Mouse (Mus musculus) heart, postnatal 0 days (tissue): ENCODE measurements around the gene Kcne3. TPM values are rescaled to one million over a fixed set of nuclear protein-coding genes. Genes with fewer than 3 reads are reported as not detected.
A peak's percentile ranks its signal among the peaks of the same experiment; 100 is the strongest.

Experiments
- ATAC-seq: fragments of 200-750 bp; cut with Nextera tagmentation; 2 replicates; pipeline ENCODE4 v1.8.0; 2017; ENCODE audit warnings: low read depth, moderate number of reproducible peaks, moderate library complexity; ENCODE audit not compliant: insufficient read depth
- DNase-seq: peaks from one replicate; pipeline ENCODE4 v3.0.0-alpha.2; 2016; ENCODE audit warnings: low spot score
- H3K27ac ChIP-seq: fragments of 300-500 bp; sonication (generic); 2 replicates; pipeline ENCODE4 v1.5.1; 2014; ENCODE audit warnings: low read depth, mild to moderate bottlenecking
- H3K27me3 ChIP-seq: fragments of 300-500 bp; sonication (generic); 2 replicates; pipeline ENCODE4 v1.6.1; 2014; ENCODE audit warnings: low read length, mixed read lengths; ENCODE audit not compliant: control insufficient read depth, insufficient read depth
- H3K36me3 ChIP-seq: fragments of 300-500 bp; sonication (generic); replicated peaks from 2 replicates; pipeline ENCODE4 v1.6.1; 2014; ENCODE audit warnings: low read length, mixed read lengths; ENCODE audit not compliant: control insufficient read depth, insufficient read depth
- H3K4me1 ChIP-seq: fragments of 300-500 bp; sonication (generic); 2 replicates; pipeline ENCODE4 v1.6.1; 2014; ENCODE audit warnings: antibody characterized with exemption; ENCODE audit not compliant: control insufficient read depth, insufficient read depth
- H3K4me2 ChIP-seq: fragments of 300-500 bp; sonication (generic); 2 replicates; pipeline ENCODE4 v1.6.1; 2014; ENCODE audit warnings: low read depth, mild to moderate bottlenecking, low read length, moderate library complexity
- H3K4me3 ChIP-seq: fragments of 300-500 bp; sonication (generic); 2 replicates; pipeline ENCODE4 v1.5.1; 2014; ENCODE audit warnings: low read depth, low read length
- H3K9ac ChIP-seq: fragments of 300-500 bp; sonication (generic); replicated peaks from 2 replicates; pipeline ENCODE4 v1.6.1; 2014; ENCODE audit warnings: low read depth, low read length, mixed read lengths
- H3K9me3 ChIP-seq: fragments of 300-500 bp; sonication (generic); replicated peaks from 2 replicates; pipeline ENCODE4 v1.6.1; 2016; ENCODE audit warnings: low read length; ENCODE audit not compliant: control insufficient read depth
- CTCF ChIP-seq: IDR thresholded peaks from 2 replicates; pipeline ENCODE4 v1.5.1; 2016; ENCODE audit warnings: antibody characterized with exemption, control low read depth, low read depth
- EP300 ChIP-seq: IDR thresholded peaks from 2 replicates; pipeline ENCODE4 v1.6.1; 2016; ENCODE audit warnings: antibody characterized with exemption, low read depth
- WGBS: fragments of 180-500 bp; shearing (Covaris S2); extraction: QIAGEN DNeasy Blood & Tissue Kit; methylation state at CpG from one replicate; pipeline ENCODE4 v1.1.7; 2014; 5-methylcytosine and 5-hydroxymethylcytosine counted together
- polyA plus RNA-seq: library from polyadenylated mRNA; unstranded; fragments of >200 nt; fragmentation: Nextera tagmentation; extraction: Ambion mirVana; gene quantifications from 2 replicates; pipeline ENCODE4 v1.2.1, GENCODE M21; 2015
- total RNA-seq: library from RNA; depleted of rRNA; stranded (reverse); fragments of >200 nt; gene quantifications from 2 replicates; pipeline ENCODE4 v1.2.3, GENCODE M21; 2014; ENCODE audit warnings: low replicate concordance

Gene Kcne3
- total and polyA plus RNA-seq, 2 experiments from 2014 or later = 0.99 to 3.3 TPM

- ATAC-seq = peak; percentile 67
- Histone ChIP-seq H3K4me2 (peak overlapping the region; percentile 70), H3K9ac (0 out of 2 replicates have a peak overlapping the region, but pooled peaks have one; percentile 0), H3K4me1 (peaks cover 10% of the 10 kb centered on the region), H3K27me3 (peaks cover 35% of the 10 kb centered on the region), H3K9me3 (no peaks in the 10 kb centered on the region), H3K4me3 (peak overlapping the region; percentile 50), H3K27ac (no peak overlapping the region), H3K36me3 (no peaks in the 10 kb centered on the region)
- no peak for TF ChIP-seq EP300
- no peak for TF ChIP-seq CTCF
- WGBS = 6% methylated on average over 30 of the region's 30 CpGs
- peak; percentile 28 for DNase-seq
Observed at GRCm38 (mm10) chr7:100178016-100178890, 2.0 kb downstream of the Kcne3 start.

GRCm38 (mm10) chr7:100178891-100179233 is 2.6 kb downstream of the Kcne3 start:
- Histone ChIP-seq H3K4me2 (peak overlapping the region; percentile 70), H3K36me3 (no peaks in the 10 kb centered on the region), H3K27ac (no peak overlapping the region), H3K4me1 (peaks cover 10% of the 10 kb centered on the region), H3K27me3 (peaks cover 35% of the 10 kb centered on the region), H3K4me3 (peak overlapping the region; percentile 50), H3K9ac (0 out of 2 replicates have a peak overlapping the region, but pooled peaks have one; percentile 0), H3K9me3 (no peaks in the 10 kb centered on the region)
- DNase-seq = no peak
- under 1% methylated on average over 15 of the region's 15 CpGs for WGBS
- TF ChIP-seq CTCF = no peak
- ATAC-seq = no peak; the same call in 1 of the 2 replicates

DNA sequence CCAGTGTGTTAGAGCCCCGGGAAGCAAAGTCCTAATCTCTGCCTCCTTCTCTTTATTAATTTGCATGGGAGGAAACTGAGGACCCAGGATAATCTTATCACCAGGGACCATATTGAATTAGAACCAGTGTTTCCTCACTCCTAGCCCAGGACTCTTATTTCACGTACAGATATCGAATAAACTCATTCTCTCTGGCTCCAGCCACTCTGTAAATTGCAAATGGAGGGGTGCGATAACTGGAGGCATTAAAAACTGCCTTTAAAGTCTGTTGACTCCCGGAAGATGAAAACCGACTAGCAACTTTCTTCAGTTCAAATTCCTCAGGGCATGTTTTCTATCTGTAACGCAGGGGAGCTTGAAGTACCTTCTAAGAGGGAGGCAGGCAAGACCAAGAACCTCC is 3.1 kb downstream of the Kcne3 start:
- Histone ChIP-seq H3K4me1 (peaks cover 10% of the 10 kb centered on the region), H3K27me3 (peaks cover 35% of the 10 kb centered on the region), H3K4me3 (peak overlapping the region; percentile 50), H3K9me3 (no peaks in the 10 kb centered on the region), H3K9ac (no peak overlapping the region), H3K27ac (no peak overlapping the region), H3K4me2 (peak overlapping the region; percentile 70), H3K36me3 (no peaks in the 10 kb centered on the region)
- TF ChIP-seq CTCF (no peak), EP300 (no peak)
- no peak for DNase-seq
- WGBS = 50% methylated on average over 7 of the region's 7 CpGs
- no peak for ATAC-seq

DNA sequence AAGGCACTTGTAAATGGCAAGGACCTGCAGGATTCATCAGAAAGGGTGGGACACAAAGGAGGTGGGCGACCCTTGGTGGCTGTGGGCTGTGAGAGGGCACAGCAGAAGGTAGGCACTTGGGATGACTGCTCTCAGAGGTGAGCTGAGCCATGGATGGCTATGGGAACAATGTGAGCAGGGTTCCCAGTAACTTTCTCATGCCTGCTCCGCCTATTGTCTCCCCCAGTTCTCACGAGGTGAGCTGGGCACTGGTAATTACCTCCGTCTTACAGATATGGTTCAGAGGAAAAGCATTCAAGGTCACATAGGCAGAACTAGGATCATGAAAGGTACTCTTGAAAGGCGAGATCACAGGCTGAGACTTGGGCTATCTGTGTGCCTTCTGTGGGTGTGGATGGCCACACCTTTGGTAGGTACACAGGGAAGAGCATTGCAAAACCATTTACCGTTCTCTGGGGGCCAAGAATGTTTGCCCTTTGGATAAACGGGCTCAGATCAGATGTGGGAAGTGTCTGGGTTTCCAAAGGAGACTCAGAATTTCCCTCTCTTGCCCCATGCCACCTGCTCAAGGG is 3.6 kb downstream of the Kcne3 start:
- Histone ChIP-seq H3K36me3 (no peaks in the 10 kb centered on the region), H3K9ac (no peak overlapping the region), H3K4me1 (peaks cover 10% of the 10 kb centered on the region), H3K4me2 (peak overlapping the region; percentile 70; the same call in 1 of the 2 replicates), H3K4me3 (no peak overlapping the region), H3K9me3 (no peaks in the 10 kb centered on the region), H3K27me3 (peaks cover 35% of the 10 kb centered on the region), H3K27ac (no peak overlapping the region)
- TF ChIP-seq CTCF = no peak
- TF ChIP-seq EP300 = no peak
- ATAC-seq (no peak), DNase-seq (no peak)
- 61% methylated on average over 7 of the region's 7 CpGs for WGBS

- ATAC-seq (no peak), DNase-seq (no peak)
- no peaks in the 10 kb centered on the region for H3K9me3 ChIP-seq
- no peaks in the 10 kb centered on the region for H3K36me3 ChIP-seq
- peaks cover 10% of the 10 kb centered on the region for H3K4me1 ChIP-seq
- no peak overlapping the region for H3K27ac ChIP-seq
- TF ChIP-seq CTCF (no peak), EP300 (no peak)
- no peak overlapping the region for H3K4me2 ChIP-seq
- no peak overlapping the region for H3K4me3 ChIP-seq
- H3K27me3 ChIP-seq = peaks cover 30% of the 10 kb centered on the region
- 74% methylated on average over 2 of the region's 2 CpGs for WGBS
- no peak overlapping the region for H3K9ac ChIP-seq
Observed at GRCm38 (mm10) chr7:100181176-100181575, 4.9 kb downstream of the Kcne3 start.
